Mouse (Mus musculus) common myeloid progenitor, adult 5-6 weeks (primary cell): ENCODE measurements at regions not wholly inside any gene's neighbourhood (a gene's known extent, or its start where the extent isn't known, plus 50 kb on each side); places are given as distances from the start of the nearest gene placed in this dataset.

ENCODE experiments used
- ATAC-seq: replicated peaks from 2 replicates; pipeline ENCODE4 v1.8.0; 2016; ENCODE audit warnings: low read depth, mild to moderate bottlenecking, moderate TSS enrichment, inconsistent platforms; ENCODE audit not compliant: poor library complexity, severe bottlenecking

- no peak for ATAC-seq
These were observed 238.3 kb downstream of the Spry2 start for GRCm38 (mm10) chr14:105658316-105658715.

- peak; percentile 91 for ATAC-seq
These were observed 249.5 kb downstream of the Spry2 start for GRCm38 (mm10) chr14:105647166-105647565.

- no peak; the same call in 1 of the 2 replicates for ATAC-seq
These were observed 252.2 kb downstream of the Spry2 start for GRCm38 (mm10) chr14:105644428-105644827.

GRCm38 (mm10) chr14:105643285-105643957, 253.2 kb downstream of the Spry2 start:
- no peak for ATAC-seq

GRCm38 (mm10) chr14:105632335-105632734, 264.3 kb downstream of the Spry2 start:
- ATAC-seq: no peak

- ATAC-seq: no peak
These were observed 265.0 kb downstream of the Spry2 start for GRCm38 (mm10) chr14:105631681-105632031.

- no peak for ATAC-seq
These were observed 265.5 kb downstream of the Spry2 start for GRCm38 (mm10) chr14:105630867-105631680.

GRCm38 (mm10) chr14:105630444-105630843, 266.2 kb downstream of the Spry2 start:
- no peak for ATAC-seq

GRCm38 (mm10) chr14:105628673-105629072, 267.9 kb downstream of the Spry2 start:
- peak; percentile 71 for ATAC-seq

- ATAC-seq: no peak
These were observed 272.2 kb downstream of the Spry2 start for GRCm38 (mm10) chr14:105624387-105624786.

- peak; percentile 60 for ATAC-seq
These were observed 274.5 kb downstream of the Spry2 start for GRCm38 (mm10) chr14:105622166-105622565.

- ATAC-seq: no peak
These were observed 275.5 kb downstream of the Spry2 start for GRCm38 (mm10) chr14:105621124-105621523.

- ATAC-seq: peak; percentile 40
These were observed 277.2 kb downstream of the Spry2 start for GRCm38 (mm10) chr14:105619449-105619848.

- ATAC-seq: no peak
These were observed 280.9 kb downstream of the Spry2 start for GRCm38 (mm10) chr14:105615766-105616165.

GRCm38 (mm10) chr14:105612794-105613193, 283.8 kb downstream of the Spry2 start:
- ATAC-seq: peak; percentile 65

GRCm38 (mm10) chr14:105608804-105609203, 287.8 kb downstream of the Spry2 start:
- peak; percentile 55 for ATAC-seq

- no peak for ATAC-seq
These were observed 290.1 kb downstream of the Spry2 start for GRCm38 (mm10) chr14:105606551-105606950.

- ATAC-seq: no peak
These were observed 292.2 kb downstream of the Spry2 start for GRCm38 (mm10) chr14:105604451-105604850.

GRCm38 (mm10) chr14:105603047-105603461, 293.6 kb downstream of the Spry2 start:
- ATAC-seq: peak; percentile 92

- ATAC-seq: no peak
These were observed 296.8 kb downstream of the Spry2 start for GRCm38 (mm10) chr14:105599550-105600453.
